Mouse (Mus musculus) lung, postnatal 0 days (tissue): Measurements from ENCODE around the gene Col13a1. TPM values are rescaled to one million over a fixed set of nuclear protein-coding genes. Genes with fewer than 3 reads are reported as not detected.

ENCODE experiments used
- ATAC-seq: fragments of 200-750 bp; cut with Nextera tagmentation; 2 replicates; pipeline ENCODE4 v1.8.0; 2017; ENCODE audit warnings: moderate library complexity
- DNase-seq: peaks from one replicate; pipeline ENCODE4 v3.0.0-alpha.2; 2016; ENCODE audit warnings: low spot score
- H3K27ac ChIP-seq: fragments of 300-500 bp; sonication (generic); 2 replicates; pipeline ENCODE4 v1.5.1; 2014; ENCODE audit warnings: antibody characterized with exemption, mild to moderate bottlenecking, low read length, mixed read lengths
- H3K27me3 ChIP-seq: fragments of 300-500 bp; sonication (generic); replicated peaks from 2 replicates; pipeline ENCODE4 v1.6.1; 2014; ENCODE audit warnings: low read length, mixed read lengths; ENCODE audit not compliant: insufficient read depth
- H3K36me3 ChIP-seq: fragments of 300-500 bp; sonication (generic); 2 replicates; pipeline ENCODE4 v1.6.1; 2014; ENCODE audit warnings: low read length, mixed read lengths; ENCODE audit not compliant: insufficient read depth
- H3K4me1 ChIP-seq: fragments of 300-500 bp; sonication (generic); 2 replicates; pipeline ENCODE4 v1.6.1; 2014; ENCODE audit warnings: antibody characterized with exemption, low read depth, low read length, mixed read lengths; ENCODE audit not compliant: insufficient read depth
- H3K4me2 ChIP-seq: fragments of 300-500 bp; sonication (generic); replicated peaks from 2 replicates; pipeline ENCODE4 v1.6.1; 2014; ENCODE audit warnings: low read depth, mild to moderate bottlenecking, low read length, moderate library complexity, mixed read lengths
- H3K4me3 ChIP-seq: fragments of 300-500 bp; sonication (generic); 2 replicates; pipeline ENCODE4 v1.5.1; 2014; ENCODE audit warnings: low read depth, low read length
- H3K9ac ChIP-seq: fragments of 300-500 bp; sonication (generic); replicated peaks from 2 replicates; pipeline ENCODE4 v1.6.1; 2014; ENCODE audit warnings: low read depth, mild to moderate bottlenecking
- H3K9me3 ChIP-seq: fragments of 300-500 bp; sonication (generic); 2 replicates; pipeline ENCODE4 v1.6.1; 2016; ENCODE audit warnings: low read length, mixed read lengths
- CTCF ChIP-seq: IDR thresholded peaks from 2 replicates; pipeline ENCODE4 v1.5.1; 2016; ENCODE audit warnings: antibody characterized with exemption, mild to moderate bottlenecking
- EP300 ChIP-seq: IDR thresholded peaks from 2 replicates; pipeline ENCODE4 v1.6.1; 2016; ENCODE audit warnings: antibody characterized with exemption, mild to moderate bottlenecking, control low read depth
- WGBS: fragments of 180-500 bp; shearing (Covaris S2); extraction: QIAGEN DNeasy Blood & Tissue Kit; methylation state at CpG from one replicate; pipeline ENCODE4 v1.1.7; 2014; 5-methylcytosine and 5-hydroxymethylcytosine counted together
- polyA plus RNA-seq: library from polyadenylated mRNA; unstranded; fragments of >200 nt; fragmentation: Nextera tagmentation; extraction: Ambion mirVana; gene quantifications from 2 replicates; pipeline ENCODE4 v1.2.1, GENCODE M21; 2015

Col13a1 gene
- polyA plus RNA-seq, 1 experiment from 2014 or later: 54.8 TPM

- Histone ChIP-seq H3K36me3 (no peaks in the 10 kb centered on the region), H3K9ac (no peak overlapping the region), H3K27me3 (no peaks in the 10 kb centered on the region), H3K4me3 (no peak overlapping the region), H3K4me2 (no peak overlapping the region), H3K9me3 (no peaks in the 10 kb centered on the region), H3K4me1 (peaks cover 5% of the 10 kb centered on the region; the same call in 1 of the 2 replicates), H3K27ac (no peak overlapping the region)
- no peak for TF ChIP-seq CTCF
- no peak for TF ChIP-seq EP300
- peak; percentile 28 for DNase-seq
- peak; percentile 34; the same call in 1 of the 2 replicates for ATAC-seq
- 34% methylated on average over 9 of the region's 9 CpGs for WGBS
These were observed 148.1 kb downstream of the Col13a1 start for GRCm38 (mm10) chr10:61830817-61831216.

- Histone ChIP-seq H3K27me3 (no peaks in the 10 kb centered on the region), H3K4me3 (no peak overlapping the region), H3K9me3 (no peaks in the 10 kb centered on the region), H3K4me1 (peaks cover 5% of the 10 kb centered on the region; the same call in 1 of the 2 replicates), H3K4me2 (no peak overlapping the region), H3K27ac (no peak overlapping the region), H3K9ac (no peak overlapping the region), H3K36me3 (no peaks in the 10 kb centered on the region)
- no peak for TF ChIP-seq EP300
- no peak for TF ChIP-seq CTCF
- DNase-seq (no peak), ATAC-seq (no peak)
- WGBS: 47% methylated on average over 4 of the region's 4 CpGs
These were observed 149.9 kb downstream of the Col13a1 start for GRCm38 (mm10) chr10:61829046-61829445.

- WGBS: 90% methylated on average over 32 of the region's 32 CpGs
- DNase-seq (no peak), ATAC-seq (no peak)
- H3K4me1 ChIP-seq: peaks cover 5% of the 10 kb centered on the region; the same call in 1 of the 2 replicates
- no peak for TF ChIP-seq CTCF
- no peak for TF ChIP-seq EP300
- no peaks in the 10 kb centered on the region for H3K9me3 ChIP-seq
- no peak overlapping the region for H3K4me2 ChIP-seq
- no peak overlapping the region for H3K27ac ChIP-seq
- H3K36me3 ChIP-seq: no peaks in the 10 kb centered on the region
- no peak overlapping the region for H3K9ac ChIP-seq
- no peak overlapping the region for H3K4me3 ChIP-seq
- H3K27me3 ChIP-seq: no peaks in the 10 kb centered on the region
These were observed 150.7 kb downstream of the Col13a1 start for GRCm38 (mm10) chr10:61827950-61828936.

- Histone ChIP-seq H3K36me3 (no peaks in the 10 kb centered on the region), H3K4me1 (peaks cover 5% of the 10 kb centered on the region; the same call in 1 of the 2 replicates), H3K9me3 (no peaks in the 10 kb centered on the region), H3K27me3 (no peaks in the 10 kb centered on the region), H3K9ac (no peak overlapping the region), H3K4me2 (no peak overlapping the region), H3K27ac (no peak overlapping the region), H3K4me3 (no peak overlapping the region)
- peak; percentile 36 for DNase-seq
- peak; percentile 34 for ATAC-seq
- TF ChIP-seq CTCF: no peak
- TF ChIP-seq EP300: peak; percentile 55; the same call in 1 of the 2 replicates
- WGBS: 38% methylated on average over 16 of the region's 16 CpGs
These were observed 152.0 kb downstream of the Col13a1 start for GRCm38 (mm10) chr10:61826753-61827435.

- no peak for ATAC-seq
- WGBS: 54% methylated on average over 13 of the region's 13 CpGs
These were observed 152.7 kb downstream of the Col13a1 start for GRCm38 (mm10) chr10:61825979-61826752.

More at GRCm38 (mm10) chr10:61825979-61826752, 152.7 kb downstream of the Col13a1 start:
- H3K4me3 ChIP-seq: no peak overlapping the region
- no peaks in the 10 kb centered on the region for H3K27me3 ChIP-seq
- no peak overlapping the region for H3K4me2 ChIP-seq
- H3K36me3 ChIP-seq: no peaks in the 10 kb centered on the region
- TF ChIP-seq CTCF: no peak
- no peak for TF ChIP-seq EP300
- H3K9ac ChIP-seq: no peak overlapping the region
- H3K9me3 ChIP-seq: no peaks in the 10 kb centered on the region
- no peak for DNase-seq
- H3K27ac ChIP-seq: no peak overlapping the region
- H3K4me1 ChIP-seq: peaks cover 5% of the 10 kb centered on the region; the same call in 1 of the 2 replicates
